Mouse (Mus musculus): Measurements from ENCODE around the gene Afm.
A peak's percentile ranks its signal among the peaks of the same experiment; 100 is the strongest.

Gene Afm

GRCm38 (mm10) chr5:90518356-90519100 is at the start of gene Afm:
Gene Afm (plus strand): TSS chr5:90518932.
- no peak for DNase-seq (ENCODE audit: low read depth, low spot score)

GRCm38 (mm10) chr5:90470836-90471235 is 47.9 kb upstream of the Afm start:
- no peak for DNase-seq (ENCODE audit: low read depth, low spot score)

GRCm38 (mm10) chr5:90473902-90474301 is 44.8 kb upstream of the Afm start:
- no peak for DNase-seq (ENCODE audit: low read depth, low spot score)

- DNase-seq (ENCODE audit: low read depth, low spot score): no peak
These were observed 44.4 kb upstream of the Afm start for GRCm38 (mm10) chr5:90474369-90474768.

DNA sequence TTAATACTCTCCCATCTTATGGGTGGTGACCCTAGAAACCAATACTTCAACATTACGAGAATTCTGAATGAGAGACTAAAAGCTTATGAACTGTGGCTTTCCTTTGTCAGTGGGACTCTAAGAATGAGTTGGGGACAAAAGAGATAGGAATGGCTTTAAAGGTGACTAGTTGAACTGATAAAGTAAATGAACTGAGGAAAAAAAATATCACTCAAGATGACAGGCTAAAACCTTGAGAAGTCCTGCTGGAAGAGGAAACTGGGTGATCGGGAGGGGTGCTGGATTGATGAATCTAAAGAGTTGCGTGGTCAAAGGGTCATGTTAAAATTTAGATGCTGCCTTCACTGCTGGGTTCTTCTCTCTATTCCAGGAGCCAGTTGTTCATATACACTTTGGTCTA is 42.0 kb upstream of the Afm start:
- no peak for DNase-seq (ENCODE audit: low read depth, low spot score)

- DNase-seq (ENCODE audit: low read depth, low spot score): no peak
These were observed 41.2 kb upstream of the Afm start for GRCm38 (mm10) chr5:90477308-90478140.

GRCm38 (mm10) chr5:90478886-90479285 is 39.8 kb upstream of the Afm start:
- DNase-seq (ENCODE audit: low read depth, low spot score): no peak

DNA sequence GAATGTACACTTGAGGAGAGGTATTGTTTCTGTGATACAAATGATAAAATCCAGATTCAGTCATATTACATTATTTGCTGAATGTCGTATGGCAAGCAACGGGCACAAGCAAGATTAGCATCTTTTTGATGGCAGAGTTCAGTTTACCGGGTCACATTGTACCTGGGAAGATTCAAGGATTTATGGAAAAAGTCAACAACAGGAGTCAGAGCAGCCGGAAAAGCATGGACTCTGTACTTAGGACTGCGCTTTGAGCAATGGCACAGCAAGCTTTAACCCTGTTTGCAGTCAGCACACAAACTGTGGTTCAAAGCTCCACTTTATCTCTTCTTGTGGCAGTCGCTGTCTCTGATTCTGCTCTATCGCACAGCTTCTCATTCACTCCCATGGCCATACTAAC is 33.1 kb upstream of the Afm start:
- DNase-seq (ENCODE audit: low read depth, low spot score): no peak

DNA sequence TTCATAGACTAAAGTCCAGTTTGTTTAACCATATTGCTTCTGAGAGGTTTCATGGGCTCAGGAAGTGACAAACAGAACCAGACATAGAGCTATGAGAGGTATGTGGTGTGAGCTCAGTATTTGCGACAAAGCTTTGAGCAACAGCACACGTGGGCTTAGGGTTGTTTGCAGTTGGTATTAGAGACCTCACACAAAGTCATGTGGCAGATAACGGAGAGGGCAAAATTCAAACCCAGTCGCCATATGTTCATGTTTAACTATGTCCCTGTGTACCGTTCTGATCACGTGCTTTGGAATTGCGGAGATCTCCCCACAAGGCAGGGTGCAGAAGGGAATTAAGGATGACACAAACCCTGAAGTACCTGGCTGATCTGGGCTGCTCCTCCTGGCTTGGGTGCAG is 30.4 kb upstream of the Afm start:
- no peak for DNase-seq (ENCODE audit: low read depth, low spot score)

DNA sequence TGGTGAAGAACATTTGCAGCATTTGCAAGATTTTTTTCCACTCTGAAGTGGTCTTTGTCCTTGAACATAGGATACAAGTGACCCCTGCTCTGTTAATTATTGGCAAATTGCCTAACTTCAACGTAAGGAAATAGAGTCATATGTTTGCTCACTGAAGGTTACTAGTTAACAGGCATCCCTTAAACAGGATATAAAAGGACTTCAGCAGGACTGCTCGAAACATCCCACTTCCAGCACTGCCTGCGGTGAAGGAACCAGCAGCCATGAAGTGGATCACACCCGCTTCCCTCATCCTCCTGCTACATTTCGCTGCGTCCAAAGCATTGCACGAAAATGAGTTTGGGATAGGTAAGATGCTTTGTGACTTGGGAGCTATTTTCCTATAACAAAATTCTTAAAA is 28.2 kb upstream of the Afm start, which contains the start of gene Afp:
TSS of gene Afp (plus strand) at position 220 of the 400 bp plus-strand sequence.
- no peak for DNase-seq (ENCODE audit: low read depth, low spot score)

- no peak for DNase-seq (ENCODE audit: low read depth, low spot score)
These were observed 26.3 kb upstream of the Afm start for GRCm38 (mm10) chr5:90492440-90492839.

GRCm38 (mm10) chr5:90494308-90494707 is 24.4 kb upstream of the Afm start:
- no peak for DNase-seq (ENCODE audit: low read depth, low spot score)

DNA sequence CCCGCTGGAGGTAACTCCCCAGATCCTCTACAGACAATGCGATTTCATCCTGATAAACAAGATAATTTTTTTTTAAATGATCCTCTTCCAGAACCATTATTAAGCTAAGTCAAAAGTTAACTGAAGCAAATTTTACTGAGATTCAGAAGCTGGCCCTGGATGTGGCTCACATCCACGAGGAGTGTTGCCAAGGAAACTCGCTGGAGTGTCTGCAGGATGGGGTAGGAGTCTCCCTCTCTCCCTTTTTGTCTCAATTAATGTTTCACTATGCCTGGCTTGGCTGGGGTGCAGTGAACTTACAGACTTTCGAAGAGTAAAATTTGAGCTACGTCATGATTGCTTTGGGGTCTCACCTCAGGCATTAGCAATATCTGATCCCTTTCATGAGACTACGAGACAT is 19.2 kb upstream of the Afm start:
- DNase-seq (ENCODE audit: low read depth, low spot score): no peak

GRCm38 (mm10) chr5:90500714-90501113 is 18.0 kb upstream of the Afm start:
- DNase-seq (ENCODE audit: low read depth, low spot score): peak; percentile 91

DNA sequence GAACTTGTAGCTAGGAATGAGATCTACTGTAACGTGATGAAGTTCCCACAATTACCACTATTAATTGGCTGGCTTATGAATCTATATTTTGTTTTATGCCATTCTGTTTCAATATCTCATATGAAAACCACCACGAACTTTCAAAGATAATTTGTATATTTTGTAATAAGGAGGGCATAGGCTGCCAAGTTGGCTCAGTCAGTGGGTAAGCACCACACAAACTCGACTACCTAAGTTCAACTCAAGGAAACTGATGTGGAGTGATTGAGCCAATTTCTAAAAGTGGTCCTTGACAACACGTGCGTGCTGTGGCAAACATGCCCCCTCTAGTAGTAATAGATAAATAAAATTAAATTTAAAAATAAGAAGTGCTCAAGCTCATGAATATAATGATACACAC is 17.0 kb upstream of the Afm start:
- DNase-seq (ENCODE audit: low read depth, low spot score): no peak

- peak; percentile 34 for DNase-seq (ENCODE audit: low read depth, low spot score)
These were observed 14.0 kb upstream of the Afm start for GRCm38 (mm10) chr5:90504742-90505141.

DNA sequence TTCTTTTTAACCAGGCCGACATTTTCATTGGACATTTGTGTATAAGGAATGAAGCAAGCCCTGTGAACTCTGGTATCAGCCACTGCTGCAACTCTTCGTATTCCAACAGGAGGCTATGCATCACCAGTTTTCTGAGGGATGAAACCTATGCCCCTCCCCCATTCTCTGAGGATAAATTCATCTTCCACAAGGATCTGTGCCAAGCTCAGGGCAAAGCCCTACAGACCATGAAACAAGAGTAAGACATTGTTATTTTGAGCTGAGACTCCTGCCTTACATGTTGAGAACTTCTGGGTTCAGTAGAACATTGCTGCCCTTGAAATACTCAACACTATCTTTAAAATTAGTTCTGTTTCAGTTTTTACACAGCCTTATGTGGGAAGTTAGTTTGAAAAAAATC is 12.2 kb upstream of the Afm start:
- DNase-seq (ENCODE audit: low read depth, low spot score): no peak

DNA sequence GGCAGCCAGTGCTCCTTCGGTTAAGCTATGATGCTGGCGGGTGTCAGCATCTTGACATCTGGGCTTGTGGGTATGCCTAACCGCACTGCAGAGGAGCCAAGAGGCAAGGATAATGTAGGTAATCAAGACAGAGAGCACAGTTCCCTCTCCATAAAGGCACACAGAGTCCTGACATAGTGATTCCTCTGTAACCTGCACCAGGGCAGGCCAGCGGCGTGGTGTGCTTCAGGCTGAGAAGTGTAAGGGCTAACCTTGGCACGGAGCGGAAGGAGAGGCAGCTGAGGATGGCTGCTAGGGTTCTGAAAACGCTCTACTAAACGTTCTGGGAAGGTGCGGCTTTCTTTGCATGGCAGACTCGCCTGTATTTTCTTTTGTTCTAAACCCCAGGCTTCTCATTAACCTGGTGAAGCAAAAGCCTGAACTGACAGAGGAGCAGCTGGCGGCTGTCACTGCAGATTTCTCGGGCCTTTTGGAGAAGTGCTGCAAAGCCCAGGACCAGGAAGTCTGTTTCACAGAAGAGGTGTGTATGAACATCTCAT is 11.3 kb upstream of the Afm start:
- no peak for DNase-seq (ENCODE audit: low read depth, low spot score)

DNA sequence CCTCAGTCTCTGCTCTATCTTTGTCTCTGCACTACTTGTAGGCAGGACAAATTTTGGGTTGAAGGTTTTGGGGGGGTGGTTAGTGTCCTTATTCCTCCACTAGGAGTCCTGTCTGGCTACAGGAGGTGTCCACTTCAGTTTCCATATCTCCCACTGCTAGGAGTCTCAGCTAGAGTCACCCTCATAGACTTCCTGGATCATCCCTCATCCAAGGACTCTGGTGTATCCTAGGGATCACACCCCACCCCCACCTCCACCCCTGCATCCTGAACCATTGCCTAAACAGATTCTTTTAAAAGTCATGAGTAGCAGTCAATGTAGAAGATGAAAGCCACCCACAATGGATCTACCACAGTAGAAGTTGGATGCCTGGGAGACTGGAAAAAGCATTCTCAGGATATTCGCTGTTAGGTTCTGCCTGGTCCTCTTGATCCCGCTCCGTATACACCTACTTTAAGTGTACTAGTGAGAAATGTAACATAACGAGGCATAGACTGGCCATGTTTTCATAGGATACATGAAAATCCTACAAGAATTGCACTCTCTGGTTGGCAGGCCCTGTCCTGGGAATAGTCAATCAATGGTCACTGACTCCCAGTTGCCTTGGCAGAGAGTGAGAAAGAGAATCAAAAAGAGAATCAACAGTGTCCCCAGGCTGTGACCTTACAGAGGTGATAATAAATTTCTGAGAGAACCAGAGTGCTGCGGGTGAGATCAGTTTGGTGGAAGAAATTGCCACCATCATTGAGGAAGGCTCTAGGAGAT is 8.7 kb upstream of the Afm start:
- no peak for DNase-seq (ENCODE audit: low read depth, low spot score)

GRCm38 (mm10) chr5:90512288-90512955 is 6.3 kb upstream of the Afm start:
- DNase-seq (ENCODE audit: low read depth, low spot score): peak; percentile 41

GRCm38 (mm10) chr5:90515561-90515960 is 3.2 kb upstream of the Afm start:
- DNase-seq (ENCODE audit: low read depth, low spot score): no peak

Measured in 3T3-L1 (cell line).